Mouse (Mus musculus) CD4-positive, CD25-positive, alpha-beta regulatory T cell, adult 2 months (primary cell): ENCODE data around the gene Defa33.
"Not testable (repeated sequence)": the region's sequence is repeated elsewhere in the genome, so short reads cannot be mapped to it uniquely, and the experiment has no call there.

ENCODE experiments used
- DNase-seq: peaks from one replicate; pipeline ENCODE4 v3.0.0-alpha.2; 2012; ENCODE audit warnings: low read depth, low spot score

The Defa33 gene

DNA sequence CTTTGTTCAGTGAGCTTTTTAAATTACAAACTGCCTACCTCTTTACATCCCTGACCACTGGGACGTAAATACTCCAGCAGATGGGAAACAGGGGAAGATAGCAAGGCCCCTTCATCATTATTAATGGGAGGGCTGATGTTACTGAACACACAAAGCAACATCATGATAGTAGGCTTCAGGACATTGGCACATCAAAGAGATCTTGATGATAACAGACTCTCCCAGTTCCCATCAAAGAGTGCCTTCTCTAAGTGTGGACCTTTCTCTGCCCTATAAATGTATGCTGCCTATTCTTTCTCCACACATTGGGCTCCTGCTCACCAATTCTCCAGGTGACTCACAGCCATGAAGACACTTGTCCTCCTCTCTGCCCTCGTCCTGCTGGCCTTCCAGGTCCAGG lies at the start of gene Defa33:
TSS of gene Defa33 (plus strand) at position 301 of the 400 bp plus-strand sequence.
- not testable (repeated sequence) for DNase-seq

DNA sequence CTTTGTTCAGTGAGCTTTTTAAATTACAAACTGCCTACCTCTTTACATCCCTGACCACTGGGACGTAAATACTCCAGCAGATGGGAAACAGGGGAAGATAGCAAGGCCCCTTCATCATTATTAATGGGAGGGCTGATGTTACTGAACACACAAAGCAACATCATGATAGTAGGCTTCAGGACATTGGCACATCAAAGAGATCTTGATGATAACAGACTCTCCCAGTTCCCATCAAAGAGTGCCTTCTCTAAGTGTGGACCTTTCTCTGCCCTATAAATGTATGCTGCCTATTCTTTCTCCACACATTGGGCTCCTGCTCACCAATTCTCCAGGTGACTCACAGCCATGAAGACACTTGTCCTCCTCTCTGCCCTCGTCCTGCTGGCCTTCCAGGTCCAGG lies 13.4 kb upstream of the Defa33 start, which contains the start of gene Defa2:
TSS of gene Defa2 (plus strand) at position 301 of the 400 bp plus-strand sequence.
- DNase-seq: not testable (repeated sequence)

DNA sequence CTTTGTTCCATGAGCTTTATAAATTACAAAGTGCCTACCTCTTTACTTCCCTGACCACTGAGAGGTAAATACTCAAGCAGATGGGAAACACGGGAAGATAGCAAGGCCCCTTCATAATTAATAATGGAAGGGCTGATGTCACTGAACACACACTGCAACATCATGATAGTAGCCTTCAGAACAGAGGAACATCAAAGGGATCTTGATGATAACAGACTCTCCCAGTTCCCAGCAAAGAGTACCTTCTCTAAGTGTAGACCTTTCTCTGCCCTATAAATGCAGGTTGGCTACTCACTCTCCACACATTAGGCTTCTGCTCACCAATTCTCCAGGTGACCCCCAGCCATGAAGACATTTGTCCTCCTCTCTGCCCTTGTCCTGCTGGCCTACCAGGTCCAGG lies 35.5 kb downstream of the Defa33 start, which contains the start of gene Defa36:
TSS of gene Defa36 (plus strand) at position 301 of the 400 bp plus-strand sequence.
- not testable (repeated sequence) for DNase-seq
